Mouse (Mus musculus) liver, embryonic 11.5 days (tissue): ENCODE results near the gene Egfl7. TPM values are rescaled to one million over a fixed set of nuclear protein-coding genes. Genes with fewer than 3 reads are reported as not detected.

Experiments used
- ATAC-seq: fragments of 200-750 bp; cut with Nextera tagmentation; replicated peaks from 2 replicates; pipeline ENCODE4 v1.8.0; 2017; ENCODE audit warnings: moderate number of reproducible peaks, mild to moderate bottlenecking, moderate TSS enrichment, moderate library complexity; ENCODE audit not compliant: low FRiP score
- DNase-seq: peaks from one replicate; pipeline ENCODE4 v3.0.0-alpha.2; 2017; ENCODE audit warnings: low spot score
- H3K27ac ChIP-seq: fragments of 300-500 bp; sonication (generic); 2 replicates; pipeline ENCODE4 v1.5.1; 2014; ENCODE audit warnings: mild to moderate bottlenecking, low read depth, low read length, control low read depth
- H3K27me3 ChIP-seq: fragments of 300-500 bp; sonication (generic); replicated peaks from 2 replicates; pipeline ENCODE4 v1.6.1; 2014; ENCODE audit warnings: low read length, mixed read lengths; ENCODE audit not compliant: control insufficient read depth, insufficient read depth
- H3K36me3 ChIP-seq: fragments of 300-500 bp; sonication (generic); 2 replicates; pipeline ENCODE4 v1.6.1; 2014; ENCODE audit warnings: mild to moderate bottlenecking, low read length, moderate library complexity, mixed read lengths; ENCODE audit not compliant: control insufficient read depth, insufficient read depth
- H3K4me1 ChIP-seq: fragments of 300-500 bp; sonication (generic); replicated peaks from 2 replicates; pipeline ENCODE4 v1.6.1; 2014; ENCODE audit warnings: low read length, mixed read lengths; ENCODE audit not compliant: control insufficient read depth, insufficient read depth
- H3K4me2 ChIP-seq: fragments of 300-500 bp; sonication (generic); 2 replicates; pipeline ENCODE4 v1.6.1; 2014; ENCODE audit warnings: mild to moderate bottlenecking, control low read depth, moderate library complexity
- H3K4me3 ChIP-seq: fragments of 300-500 bp; sonication (generic); 2 replicates; pipeline ENCODE4 v1.5.1; 2014; ENCODE audit warnings: low read depth, low read length, control low read depth
- H3K9ac ChIP-seq: fragments of 300-500 bp; sonication (generic); 2 replicates; pipeline ENCODE4 v1.6.1; 2014; ENCODE audit warnings: low read depth, low read length, control low read depth
- H3K9me3 ChIP-seq: fragments of 300-500 bp; sonication (generic); 2 replicates; pipeline ENCODE4 v1.6.1; 2016; ENCODE audit warnings: low read length, inconsistent platforms, mixed read lengths; ENCODE audit not compliant: control insufficient read depth
- WGBS: fragments of 180-500 bp; shearing (Covaris S2); extraction: QIAGEN DNeasy Blood & Tissue Kit; methylation state at CpG from one replicate; pipeline ENCODE4 v1.1.7; 2014; 5-methylcytosine and 5-hydroxymethylcytosine counted together
- polyA plus RNA-seq: library from polyadenylated mRNA; unstranded; fragments of >200 nt; fragmentation: Nextera tagmentation; extraction: Ambion mirVana; gene quantifications from 2 replicates; pipeline ENCODE4 v1.2.1, GENCODE M21; 2014

The Egfl7 gene
- polyA plus RNA-seq, 1 experiment from 2014 or later, result 181 TPM

DNA sequence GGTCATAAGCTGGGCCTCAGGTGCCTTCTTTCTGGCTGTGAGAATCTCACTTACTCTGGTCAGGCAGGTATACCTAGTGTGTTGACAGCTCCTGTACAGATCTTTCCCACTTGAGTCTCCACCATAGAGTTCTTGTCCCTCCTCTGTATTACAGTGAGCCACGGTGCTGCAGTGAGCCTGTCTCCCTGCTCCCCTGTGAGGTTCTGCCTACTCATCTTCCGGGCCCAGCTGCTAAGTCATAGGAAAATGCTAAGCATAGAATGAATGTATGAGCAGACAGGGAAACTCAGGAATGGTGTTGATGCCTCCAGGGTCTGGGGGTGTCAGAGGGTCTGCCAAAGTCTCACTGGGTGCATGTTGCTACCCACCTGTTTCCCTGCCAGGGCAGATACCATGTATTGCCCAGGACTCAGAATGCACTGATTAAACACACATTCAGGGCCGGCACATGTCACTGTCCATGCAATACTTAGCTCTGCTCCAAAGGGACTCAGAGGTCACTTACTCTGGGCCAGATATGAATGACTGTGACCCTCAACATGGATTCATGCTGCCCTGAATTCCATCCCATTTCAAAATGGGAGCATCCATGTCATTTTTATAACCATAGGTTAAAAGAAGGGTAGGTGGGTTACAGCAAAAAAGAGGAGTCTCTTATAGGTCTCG lies 35.8 kb downstream of the Egfl7 start:
- ATAC-seq, result no peak
- H3K4me1 ChIP-seq, result no peaks in the 10 kb centered on the region

DNA sequence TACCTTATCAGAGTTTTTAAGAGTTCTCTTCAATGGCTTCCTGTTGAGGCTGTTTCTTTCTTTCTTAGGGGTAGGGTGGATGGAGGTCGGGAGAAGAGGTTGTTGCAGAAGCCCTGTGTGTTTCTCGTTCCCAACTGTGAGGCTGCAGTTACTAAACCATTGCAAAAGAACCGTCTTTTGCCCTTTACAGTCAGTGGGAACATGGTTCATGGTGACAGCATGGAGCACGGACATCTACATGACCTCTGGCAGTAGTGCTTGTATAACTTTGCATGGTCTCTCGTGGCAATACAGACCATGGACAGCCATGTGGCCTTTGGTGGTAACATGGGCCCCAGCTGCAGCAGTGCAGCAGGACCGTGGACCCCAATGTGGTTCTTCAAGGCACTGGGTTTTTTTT lies 37.5 kb downstream of the Egfl7 start:
- H3K9me3 ChIP-seq, result no peaks in the 10 kb centered on the region
- 75% methylated on average over 6 of the region's 6 CpGs for WGBS
- H3K4me3 ChIP-seq, result no peak overlapping the region
- H3K27ac ChIP-seq, result no peak overlapping the region
- no peaks in the 10 kb centered on the region for H3K27me3 ChIP-seq
- no peak overlapping the region for H3K4me2 ChIP-seq
- no peaks in the 10 kb centered on the region for H3K4me1 ChIP-seq
- no peak overlapping the region for H3K9ac ChIP-seq
- DNase-seq, result no peak
- ATAC-seq, result no peak
- H3K36me3 ChIP-seq, result no peaks in the 10 kb centered on the region

More for the DNA sequence above, 35.8 kb downstream of the Egfl7 start:
- no peak overlapping the region for H3K27ac ChIP-seq
- 79% methylated on average over 4 of the region's 4 CpGs for WGBS
- H3K4me2 ChIP-seq, result no peak overlapping the region
- no peaks in the 10 kb centered on the region for H3K9me3 ChIP-seq
- no peaks in the 10 kb centered on the region for H3K36me3 ChIP-seq
- H3K27me3 ChIP-seq, result no peaks in the 10 kb centered on the region
- H3K9ac ChIP-seq, result no peak overlapping the region
- no peak for DNase-seq
- H3K4me3 ChIP-seq, result no peak overlapping the region

DNA sequence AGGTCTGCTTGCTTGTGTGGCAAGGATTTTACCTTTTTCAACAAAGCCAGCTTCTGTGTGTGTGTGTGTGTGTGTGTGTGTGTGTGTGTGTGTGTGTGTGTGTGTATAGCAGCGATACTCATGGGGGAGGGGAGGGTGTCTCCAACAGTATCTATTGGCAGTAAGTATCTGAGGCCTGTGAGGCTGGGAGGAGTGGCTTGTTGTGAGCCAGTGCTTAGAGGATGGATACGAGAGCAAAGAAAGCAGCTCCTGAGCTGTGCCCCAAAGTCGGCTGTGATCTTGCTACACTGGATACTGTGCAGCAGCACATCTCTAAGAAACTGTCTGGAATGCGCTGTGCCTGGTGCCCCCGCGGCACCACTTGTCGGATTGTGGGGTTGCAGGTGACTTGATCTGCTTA lies 38.1 kb downstream of the Egfl7 start:
- Histone ChIP-seq H3K9ac (no peak overlapping the region), H3K4me3 (no peak overlapping the region), H3K36me3 (no peaks in the 10 kb centered on the region), H3K27ac (no peak overlapping the region), H3K27me3 (no peaks in the 10 kb centered on the region), H3K4me2 (no peak overlapping the region), H3K9me3 (no peaks in the 10 kb centered on the region), H3K4me1 (no peaks in the 10 kb centered on the region)
- no peak for ATAC-seq
- WGBS, result 63% methylated on average over 7 of the region's 7 CpGs
- DNase-seq, result no peak

DNA sequence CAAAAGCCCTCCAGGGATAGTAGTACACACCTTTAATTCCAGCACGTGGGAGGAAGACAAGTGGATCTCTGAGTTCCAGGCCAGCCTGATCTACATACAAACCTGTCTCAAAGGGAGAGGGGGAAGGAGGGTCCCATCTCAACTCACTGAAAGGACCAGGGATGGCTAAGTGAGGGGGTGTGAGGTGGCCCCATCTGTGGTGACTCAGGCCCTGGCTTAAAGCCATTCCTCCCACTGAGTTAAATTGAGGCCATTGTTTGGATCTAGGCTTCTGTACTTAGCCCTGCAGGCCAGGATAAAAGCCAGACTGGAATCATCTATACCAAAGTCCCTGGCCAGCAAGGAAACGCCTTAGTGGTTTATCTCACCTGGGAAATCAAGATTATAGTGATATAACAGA lies 41.4 kb downstream of the Egfl7 start:
- 55% methylated on average over 2 of the region's 2 CpGs for WGBS
- ATAC-seq, result no peak
- no peak for DNase-seq

DNA sequence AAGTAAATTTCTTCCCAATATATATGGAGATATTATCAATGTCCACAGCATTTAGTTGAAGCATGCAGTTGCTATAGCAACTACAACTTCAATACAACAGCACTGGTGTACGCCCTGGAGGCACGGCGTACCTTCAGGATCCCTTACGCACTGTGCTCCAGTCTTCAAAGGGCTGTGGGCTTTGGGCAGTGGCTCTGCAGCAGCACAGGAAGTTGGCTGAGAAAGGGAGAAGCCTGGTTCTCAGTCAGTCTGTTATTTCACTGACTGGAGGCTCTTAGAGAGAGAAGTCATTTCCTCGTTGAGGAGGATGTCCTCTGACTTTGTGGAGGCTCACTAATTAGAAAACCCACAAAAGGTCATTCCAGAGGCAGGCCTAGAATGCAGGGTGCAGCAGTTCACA lies 43.2 kb downstream of the Egfl7 start:
- Histone ChIP-seq H3K27me3 (no peaks in the 10 kb centered on the region), H3K36me3 (no peaks in the 10 kb centered on the region), H3K4me2 (no peak overlapping the region), H3K27ac (no peak overlapping the region), H3K4me3 (no peak overlapping the region), H3K9me3 (no peaks in the 10 kb centered on the region), H3K9ac (no peak overlapping the region), H3K4me1 (0 out of 2 replicates have a peak, but pooled peaks cover 2% of the 10 kb centered on the region)
- ATAC-seq (no peak), DNase-seq (no peak)
- 48% methylated on average over 5 of the region's 5 CpGs for WGBS

More for the DNA sequence above, 41.4 kb downstream of the Egfl7 start:
- Histone ChIP-seq H3K27ac (no peak overlapping the region), H3K9me3 (no peaks in the 10 kb centered on the region), H3K4me2 (no peak overlapping the region), H3K36me3 (no peaks in the 10 kb centered on the region), H3K27me3 (no peaks in the 10 kb centered on the region), H3K9ac (no peak overlapping the region), H3K4me1 (no peaks in the 10 kb centered on the region), H3K4me3 (no peak overlapping the region)

DNA sequence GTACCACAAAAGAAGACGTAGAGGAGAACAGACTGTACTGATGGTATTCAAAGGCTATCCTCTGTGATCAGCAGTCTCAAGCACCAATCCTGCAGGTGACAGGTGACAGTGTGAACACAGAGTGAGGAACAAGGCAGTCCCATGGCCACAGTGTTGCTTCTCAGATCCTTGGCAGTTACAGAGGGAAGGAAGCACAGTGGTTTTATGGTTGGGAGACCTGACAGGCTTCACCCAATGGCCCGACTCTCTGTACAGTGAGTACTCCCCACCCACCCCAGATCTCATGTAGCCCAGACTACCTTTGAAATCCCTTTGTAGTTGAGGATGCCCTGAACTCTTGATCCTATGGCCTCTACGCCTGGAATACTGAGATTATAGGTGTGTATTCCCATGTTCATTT lies 45.6 kb downstream of the Egfl7 start:
- ATAC-seq (no peak), DNase-seq (no peak)
- WGBS, result 60% methylated on average over 3 of the region's 3 CpGs

DNA sequence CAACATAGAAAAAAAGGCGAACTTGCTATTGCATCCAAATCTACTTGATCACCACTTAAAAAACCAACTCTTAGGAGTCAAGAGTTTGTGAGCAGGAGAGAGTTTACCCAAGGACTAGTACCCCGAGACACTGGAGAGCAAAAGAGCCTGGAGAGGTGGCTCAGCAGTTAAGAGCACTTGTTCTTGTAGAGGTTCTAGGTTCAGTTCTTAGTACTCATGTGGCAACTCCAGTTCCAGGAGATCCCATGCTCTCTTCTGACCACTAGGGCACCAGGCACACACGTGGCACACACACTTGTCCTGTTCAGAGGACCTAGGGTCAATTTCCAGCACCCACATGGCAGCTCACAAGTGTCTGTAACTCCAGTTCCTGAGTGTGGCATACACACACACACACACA lies 46.3 kb downstream of the Egfl7 start:
- peaks cover 12% of the 10 kb centered on the region for H3K4me1 ChIP-seq
- peaks cover 13% of the 10 kb centered on the region for H3K27me3 ChIP-seq
- WGBS, result 59% methylated on average over 3 of the region's 3 CpGs
- ATAC-seq (no peak), DNase-seq (no peak)
- no peaks in the 10 kb centered on the region for H3K36me3 ChIP-seq
- H3K9ac ChIP-seq, result no peak overlapping the region
- H3K4me3 ChIP-seq, result no peak overlapping the region
- H3K4me2 ChIP-seq, result no peak overlapping the region
- H3K9me3 ChIP-seq, result no peaks in the 10 kb centered on the region
- H3K27ac ChIP-seq, result no peak overlapping the region

More for the DNA sequence above, 45.6 kb downstream of the Egfl7 start:
- no peak overlapping the region for H3K27ac ChIP-seq
- H3K4me3 ChIP-seq, result no peak overlapping the region
- no peak overlapping the region for H3K9ac ChIP-seq
- no peaks in the 10 kb centered on the region for H3K36me3 ChIP-seq
- no peaks in the 10 kb centered on the region for H3K9me3 ChIP-seq
- H3K27me3 ChIP-seq, result peaks cover 13% of the 10 kb centered on the region
- H3K4me2 ChIP-seq, result no peak overlapping the region
- peaks cover 12% of the 10 kb centered on the region for H3K4me1 ChIP-seq

DNA sequence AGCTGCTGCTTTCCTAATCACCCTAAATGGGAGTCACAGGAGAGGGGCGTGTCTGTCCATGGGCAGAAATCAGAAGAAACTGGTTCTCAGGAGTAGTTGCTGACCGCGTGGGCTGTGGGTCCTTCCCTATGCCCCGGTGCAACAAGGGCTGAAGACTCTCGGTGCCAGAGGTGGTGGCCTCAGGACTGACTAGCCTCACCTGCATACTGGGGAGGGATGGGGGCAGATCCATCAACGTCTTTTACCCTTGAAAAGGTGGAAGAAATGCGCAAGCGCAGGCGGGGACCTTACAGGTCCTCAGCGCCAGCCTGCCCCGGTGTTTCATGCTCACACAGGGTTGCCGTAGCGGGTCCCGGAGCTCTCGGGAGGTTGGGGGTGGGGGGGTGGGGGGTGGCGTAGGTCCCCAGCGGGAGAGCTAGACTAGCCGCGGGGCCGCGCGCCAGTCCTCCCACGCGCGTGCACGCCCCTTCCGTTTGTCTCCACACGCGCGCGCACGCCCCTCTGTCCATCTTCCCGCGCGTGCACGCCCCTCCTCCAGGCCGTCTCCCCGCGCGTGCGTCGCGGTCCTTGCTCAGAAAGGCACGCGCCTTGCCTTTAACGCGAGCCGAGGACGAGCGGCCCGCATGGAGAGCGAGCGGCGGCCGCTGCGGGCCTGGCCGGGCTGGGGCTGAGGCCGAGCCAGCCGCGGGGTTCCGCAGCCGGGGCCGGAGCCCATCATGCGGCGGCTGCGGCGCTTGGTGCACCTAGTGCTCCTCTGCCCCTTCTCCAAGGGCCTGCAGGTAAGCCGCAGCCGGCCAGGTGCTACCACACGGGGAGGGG lies 48.3 kb downstream of the Egfl7 start, which contains the start of gene Fam69b:
Gene Fam69b, plus strand, starts transcription at position 537 of the 819 bp plus-strand sequence.
- WGBS, result 1% methylated on average over 67 of the region's 70 CpGs
- ATAC-seq, result peak; percentile 30; the same call in 1 of the 2 replicates
- no peak within 1 kb of the TSS for H3K27ac ChIP-seq
- no peaks in the 10 kb centered on the region for H3K36me3 ChIP-seq
- H3K27me3 ChIP-seq, result peaks cover 13% of the 10 kb centered on the region
- peak within 1 kb of the TSS; percentile 93 for H3K4me2 ChIP-seq
- no peaks in the 10 kb centered on the region for H3K9me3 ChIP-seq
- H3K9ac ChIP-seq, result peak within 1 kb of the TSS; percentile 72
- DNase-seq, result peak; percentile 74
- peak within 1 kb of the TSS; percentile 68 for H3K4me3 ChIP-seq
- H3K4me1 ChIP-seq, result peaks cover 12% of the 10 kb centered on the region
